Comparison of ENCODE assay signal across 17 mouse cellular contexts in genomic region chr5:114941138-114941537, GRCm38 (mm10). TPM values are rescaled to one million over a fixed set of nuclear protein-coding genes. Genes with fewer than 3 reads are reported as not detected.
DNase-seq lines count a peak whose midpoint lies in the region; ATAC-seq and TF ChIP-seq lines count a peak whose summit lies in the region.
"Not testable (repeated sequence)": the region's sequence is repeated elsewhere in the genome, so short reads cannot be mapped to it uniquely, and the experiment has no call there.
"Had no signal": no experiment of that assay in that cellular context is flagged by ENCODE, and none has a peak within 500 bp of the region (broad histone marks: within the 10 kb centered on the region; RNA-seq: fewer than 3 reads in every experiment).

No protein-coding gene starts in this region.

- intact Hi-C loops in heart, adult 2 months (cut with DNase I), result not testable (repeated sequence)

- not testable (repeated sequence) for H3K9me3 ChIP-seq in E14TG2a.4 (ENCODE audit: low read length); embryonic facial prominence, embryonic 10.5 days; limb, embryonic 15.5 days; liver, embryonic 16.5 days (replicated peaks; ENCODE audit: control insufficient read depth, low read length); midbrain, embryonic 13.5 days

- peak overlapping the region; percentile 70; the same call in 1 of the 2 replicates for H3K4me2 ChIP-seq in limb, embryonic 15.5 days
- H3K4me2 ChIP-seq in liver, embryonic 16.5 days (ENCODE audit: low read depth, low read length), result peak overlapping the region; percentile 60; the same call in 1 of the 2 replicates
- peak overlapping the region; percentile 88; the same call in 1 of the 2 replicates for H3K4me2 ChIP-seq in midbrain, embryonic 13.5 days (replicated peaks)

- TF ChIP-seq CTCF in E14TG2a.4 (conservative IDR thresholded peaks at IDR 0.05; ENCODE audit: low read length), result peak; percentile 21; the same call in 1 of the 2 replicates
- TF ChIP-seq CTCF in heart, adult 2 months (IDR thresholded peaks at IDR 0.05), result peak; percentile 35
- peak; percentile 18; the same call in 1 of the 2 replicates for TF ChIP-seq CTCF in kidney, adult 2 months (conservative IDR thresholded peaks at IDR 0.05; ENCODE audit: insufficient read depth, insufficient read length, low read depth, low read length)
- TF ChIP-seq CTCF in thymus, adult 2 months (IDR thresholded peaks at IDR 0.05; ENCODE audit: borderline replicate concordance, control insufficient read depth, extremely low read depth, insufficient read depth, low read length, poor library complexity), result not testable (repeated sequence)

- 56% methylated on average over 3 of the region's 3 CpGs for WGBS in embryonic facial prominence, embryonic 10.5 days
- 49% methylated on average over 3 of the region's 3 CpGs for WGBS in heart, adult 2 months
- 66% methylated on average over 3 of the region's 3 CpGs for WGBS in kidney, adult 2 months
- WGBS in limb, embryonic 15.5 days, result 51% methylated on average over 3 of the region's 3 CpGs
- 44% methylated on average over 3 of the region's 3 CpGs for WGBS in liver, embryonic 16.5 days (ENCODE audit: insufficient replicate concordance)
- 52% methylated on average over 3 of the region's 3 CpGs for WGBS in midbrain, embryonic 13.5 days
- WGBS in thymus, adult 2 months, result 71% methylated on average over 3 of the region's 3 CpGs

- peaks cover 46% of the 10 kb centered on the region for H3K4me1 ChIP-seq in E14TG2a.4 (replicated peaks; ENCODE audit: low read depth, low read length)
- H3K4me1 ChIP-seq in embryonic facial prominence, embryonic 10.5 days, result peaks cover 14% of the 10 kb centered on the region
- H3K4me1 ChIP-seq in heart, adult 2 months (ENCODE audit: control insufficient read depth, insufficient read depth, low read length); kidney, adult 2 months (ENCODE audit: control insufficient read depth, insufficient read depth, low read length); limb, embryonic 15.5 days; liver, embryonic 16.5 days (ENCODE audit: control insufficient read depth, low read depth, low read length); thymus, adult 2 months (replicated peaks; ENCODE audit: control insufficient read depth, insufficient read depth, low read length): not testable (repeated sequence)
- H3K4me1 ChIP-seq in midbrain, embryonic 13.5 days (replicated peaks), result peaks cover 18% of the 10 kb centered on the region

- not testable (repeated sequence) for H3K4me3 ChIP-seq in E14TG2a.4 (replicated peaks; ENCODE audit: low read length); heart, adult 2 months; kidney, adult 2 months (ENCODE audit: insufficient read depth, low read depth, low read length); limb, embryonic 15.5 days; liver, embryonic 16.5 days (ENCODE audit: low read depth, low read length); midbrain, embryonic 13.5 days (replicated peaks); thymus, adult 2 months (ENCODE audit: control insufficient read depth, insufficient read depth, low read length)
- H3K4me3 ChIP-seq in embryonic facial prominence, embryonic 10.5 days, result peak overlapping the region; percentile 88; the same call in 1 of the 2 replicates

- DNase-seq in embryonic facial prominence, embryonic 10.5 days (ENCODE audit: low spot score); heart, adult 2 months; kidney, adult 2 months: not testable (repeated sequence)
- DNase-seq in thymus, adult 2 months, result peak; percentile 16

- not testable (repeated sequence) for ATAC-seq in limb, embryonic 15.5 days (ENCODE audit: insufficient number of reproducible peaks, low FRiP score, low TSS enrichment, low read depth); liver, embryonic 16.5 days (ENCODE audit: low read depth); midbrain, embryonic 13.5 days

- H3K9ac ChIP-seq in heart, adult 2 months (ENCODE audit: low read depth, low read length); limb, embryonic 15.5 days; liver, embryonic 16.5 days (ENCODE audit: low read depth, low read length); midbrain, embryonic 13.5 days (replicated peaks): not testable (repeated sequence)

- not testable (repeated sequence) for TF ChIP-seq POLR2A in heart, adult 2 months (IDR thresholded peaks at IDR 0.05; ENCODE audit: insufficient read depth, low read depth, low read length); kidney, adult 2 months (IDR thresholded peaks at IDR 0.05; ENCODE audit: low read depth, low read length); thymus, adult 2 months (IDR thresholded peaks at IDR 0.05; ENCODE audit: control insufficient read depth, extremely low read depth, insufficient read depth, low read length, poor library complexity)

- not testable (repeated sequence) for H3K27ac ChIP-seq in embryonic facial prominence, embryonic 10.5 days (replicated peaks); heart, adult 2 months; kidney, adult 2 months (ENCODE audit: insufficient read depth, low read depth, low read length); limb, embryonic 15.5 days; liver, embryonic 16.5 days (ENCODE audit: low read length); midbrain, embryonic 13.5 days; thymus, adult 2 months (ENCODE audit: control insufficient read depth, insufficient read depth, low read length)

- not testable (repeated sequence) for H3K27me3 ChIP-seq in E14TG2a.4 (ENCODE audit: insufficient read depth, low read length); embryonic facial prominence, embryonic 10.5 days (replicated peaks; ENCODE audit: low read depth, poor library complexity, severe bottlenecking); heart, adult 2 months (ENCODE audit: control insufficient read depth, insufficient read depth, low read length); kidney, adult 2 months (replicated peaks; ENCODE audit: control insufficient read depth, insufficient read depth, low read length); limb, embryonic 15.5 days; liver, embryonic 16.5 days (ENCODE audit: control insufficient read depth, insufficient read depth, low read depth, low read length); midbrain, embryonic 13.5 days; thymus, adult 2 months (ENCODE audit: control insufficient read depth, insufficient read depth, low read length)

- TF ChIP-seq EP300 in heart, adult 2 months (IDR thresholded peaks at IDR 0.05; ENCODE audit: insufficient read depth, low read depth, low read length), result not testable (repeated sequence)

- not testable (repeated sequence) for H3K79me2 ChIP-seq in heart, adult 2 months (replicated peaks; ENCODE audit: control insufficient read depth, insufficient read depth, low read length)

- peaks cover 25% of the 10 kb centered on the region for H3K36me3 ChIP-seq in E14TG2a.4 (ENCODE audit: insufficient read depth, low read length)
- H3K36me3 ChIP-seq in embryonic facial prominence, embryonic 10.5 days (replicated peaks); heart, adult 2 months (ENCODE audit: control insufficient read depth, insufficient read depth, low read length); kidney, adult 2 months (ENCODE audit: control insufficient read depth, insufficient read depth, low read length); limb, embryonic 15.5 days; liver, embryonic 16.5 days (ENCODE audit: control insufficient read depth, insufficient read depth); midbrain, embryonic 13.5 days; thymus, adult 2 months (ENCODE audit: control insufficient read depth, insufficient read depth, low read length): not testable (repeated sequence)

RNA-seq across cellular contexts. Expression of gene 2210016L21Rik, which starts 0.8 kb away (rescaled TPM):
- polyA plus RNA-seq in embryonic facial prominence, embryonic 10.5 days (2016; fragmentation: Nextera tagmentation; extraction: Ambion mirVana), result 45.4 and 47.7 TPM in 2 replicates
- total RNA-seq in heart, adult 2 months (2021), result 10 to 100 TPM; 25.3 to 31.7 TPM
- polyA plus RNA-seq in heart, adult 2 months (2012; rRNA removed), result 10.2 and 12.5 TPM in 2 replicates
- 23.5 and 26.1 TPM in 2 replicates for polyA plus RNA-seq in kidney, adult 2 months (2012; rRNA removed)
- 58.8 and 63.3 TPM in 2 replicates for polyA plus RNA-seq in limb, embryonic 15.5 days (2015; fragmentation: Nextera tagmentation; extraction: Ambion mirVana)
- 9.8 and 10.2 TPM in 2 replicates for polyA plus RNA-seq in liver, embryonic 16.5 days (2015; fragmentation: Nextera tagmentation; extraction: Ambion mirVana)
- polyA plus RNA-seq in midbrain, embryonic 13.5 days (2015; fragmentation: Nextera tagmentation; extraction: Ambion mirVana), result 87.9 and 91.5 TPM in 2 replicates
- polyA plus RNA-seq in thymus, adult 2 months (2012; rRNA removed), result 25.6 and 29.9 TPM in 2 replicates

RNA-seq across cellular contexts. Expression of gene Oasl1, which starts 18.1 kb away (rescaled TPM):
- 0.24 TPM in 1 of 2 replicates, not detected in the other for polyA plus RNA-seq in embryonic facial prominence, embryonic 10.5 days (2016; fragmentation: Nextera tagmentation; extraction: Ambion mirVana)
- 1 to 10 TPM in 1 of 2 experiments, under 1 TPM in 1; 0.91 to 1.0 TPM for total RNA-seq in heart, adult 2 months (2021)
- polyA plus RNA-seq in heart, adult 2 months (2012; rRNA removed), result 1.5 and 2.0 TPM in 2 replicates
- polyA plus RNA-seq in kidney, adult 2 months (2012; rRNA removed), result 4.3 and 5.7 TPM in 2 replicates
- 0.66 and 1.1 TPM in 2 replicates for polyA plus RNA-seq in limb, embryonic 15.5 days (2015; fragmentation: Nextera tagmentation; extraction: Ambion mirVana)
- polyA plus RNA-seq in liver, embryonic 16.5 days (2015; fragmentation: Nextera tagmentation; extraction: Ambion mirVana), result 0.26 and 0.61 TPM in 2 replicates
- 0.28 TPM in 1 of 2 replicates, not detected in the other for polyA plus RNA-seq in midbrain, embryonic 13.5 days (2015; fragmentation: Nextera tagmentation; extraction: Ambion mirVana)
- 20.1 and 20.7 TPM in 2 replicates for polyA plus RNA-seq in thymus, adult 2 months (2012; rRNA removed)
- total RNA-seq: layer of hippocampus, postnatal 25 days; left cerebral cortex, postnatal 14 days had no signal
- polyA plus RNA-seq: hindbrain, embryonic 10.5 days had no signal

RNA-seq across cellular contexts. Expression of gene Hnf1a, which starts 29.8 kb away (rescaled TPM):
- polyA plus RNA-seq in embryonic facial prominence, embryonic 10.5 days (2016; fragmentation: Nextera tagmentation; extraction: Ambion mirVana), result 0.06 TPM in 2 replicates
- not detected for total RNA-seq in heart, adult 2 months (2021)
- polyA plus RNA-seq in heart, adult 2 months (2012; rRNA removed), result not detected in 2 replicates
- polyA plus RNA-seq in kidney, adult 2 months (2012; rRNA removed), result 24.2 and 29.5 TPM in 2 replicates
- polyA plus RNA-seq in limb, embryonic 15.5 days (2015; fragmentation: Nextera tagmentation; extraction: Ambion mirVana), result not detected in 2 replicates
- 4.1 and 4.7 TPM in 2 replicates for polyA plus RNA-seq in liver, embryonic 16.5 days (2015; fragmentation: Nextera tagmentation; extraction: Ambion mirVana)
- polyA plus RNA-seq in midbrain, embryonic 13.5 days (2015; fragmentation: Nextera tagmentation; extraction: Ambion mirVana), result 0.06 TPM in 1 of 2 replicates, not detected in the other
- polyA plus RNA-seq in thymus, adult 2 months (2012; rRNA removed), result 4.0 and 4.1 TPM in 2 replicates
- total RNA-seq: adrenal gland, postnatal 25 days; gastrocnemius, postnatal 36 days; layer of hippocampus, postnatal 25 days; left cerebral cortex, postnatal 14 days; megakaryocyte-erythroid progenitor cell, adult 5-6 weeks; monocyte, adult 5-6 weeks had no signal
- polyA plus RNA-seq: G1E; heart, postnatal 0 days; hindbrain, embryonic 10.5 days had no signal

RNA-seq across cellular contexts. Expression of gene Oasl2, which starts 44.4 kb away (rescaled TPM):
- polyA plus RNA-seq in embryonic facial prominence, embryonic 10.5 days (2016; fragmentation: Nextera tagmentation; extraction: Ambion mirVana), result 0.68 and 0.72 TPM in 2 replicates
- total RNA-seq in heart, adult 2 months (2021), result 1 to 10 TPM; 5.8 to 7.3 TPM
- polyA plus RNA-seq in heart, adult 2 months (2012; rRNA removed), result 11.7 and 14.2 TPM in 2 replicates
- 10.2 and 11.2 TPM in 2 replicates for polyA plus RNA-seq in kidney, adult 2 months (2012; rRNA removed)
- 2.6 and 3.2 TPM in 2 replicates for polyA plus RNA-seq in limb, embryonic 15.5 days (2015; fragmentation: Nextera tagmentation; extraction: Ambion mirVana)
- polyA plus RNA-seq in liver, embryonic 16.5 days (2015; fragmentation: Nextera tagmentation; extraction: Ambion mirVana), result 2.2 and 2.6 TPM in 2 replicates
- polyA plus RNA-seq in midbrain, embryonic 13.5 days (2015; fragmentation: Nextera tagmentation; extraction: Ambion mirVana), result 2.1 and 2.2 TPM in 2 replicates
- polyA plus RNA-seq in thymus, adult 2 months (2012; rRNA removed), result 22.0 and 31.7 TPM in 2 replicates
- polyA plus RNA-seq: G1E had no signal
